Comparison of ENCODE assay signal across 8 mouse cellular contexts in the genomic region with DNA sequence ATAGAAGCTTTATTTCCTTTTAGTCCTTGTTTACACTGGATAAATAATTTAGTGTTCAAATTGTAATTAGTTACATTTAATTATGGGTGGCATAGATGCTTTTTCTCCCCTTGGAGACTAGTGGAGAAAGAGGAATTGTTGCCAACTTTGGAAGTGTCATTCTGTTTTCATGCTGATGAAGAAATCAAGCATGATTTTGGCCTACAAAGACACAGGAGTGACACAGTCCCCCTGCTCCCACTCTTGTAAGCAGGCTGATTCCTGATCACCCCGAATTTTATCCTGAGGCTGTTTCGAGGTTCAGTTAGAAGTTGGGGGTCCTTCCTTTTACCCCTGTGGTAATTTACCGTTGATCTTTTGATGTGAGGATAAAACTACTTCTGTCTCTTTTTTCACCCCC. TPM values are rescaled to one million over a fixed set of nuclear protein-coding genes. Genes with fewer than 3 reads are reported as not detected.
DNase-seq lines count a peak whose midpoint lies in the region; ATAC-seq and TF ChIP-seq lines count a peak whose summit lies in the region.

No protein-coding gene starts in this region.

- no peak for DNase-seq in kidney, postnatal 0 days (ENCODE audit: low spot score)
- DNase-seq in kidney, adult 18-20 months, result no peak
- DNase-seq in right cerebral cortex, postnatal 36 days (ENCODE audit: low spot score in 2 of 2), result no peak
- no peak for DNase-seq in thymus, postnatal 4 days

- H3K27me3 ChIP-seq in kidney, postnatal 0 days (ENCODE audit: insufficient read depth, low read length), result no peaks in the 10 kb centered on the region
- H3K27me3 ChIP-seq in embryonic facial prominence, embryonic 13.5 days, result no peaks in the 10 kb centered on the region
- H3K27me3 ChIP-seq in intestine, embryonic 16.5 days (replicated peaks; ENCODE audit: control insufficient read depth, insufficient read depth, low read length), result no peaks in the 10 kb centered on the region
- H3K27me3 ChIP-seq in neural tube, embryonic 12.5 days (replicated peaks), result no peaks in the 10 kb centered on the region

- 55% methylated on average over 3 of the region's 3 CpGs for WGBS in kidney, postnatal 0 days
- WGBS in embryonic facial prominence, embryonic 13.5 days, result 22% methylated on average over 3 of the region's 3 CpGs
- WGBS in intestine, embryonic 16.5 days, result 57% methylated on average over 3 of the region's 3 CpGs
- 23% methylated on average over 3 of the region's 3 CpGs for WGBS in neural tube, embryonic 12.5 days

- no peak overlapping the region for H3K27ac ChIP-seq in kidney, postnatal 0 days
- H3K27ac ChIP-seq in embryonic facial prominence, embryonic 13.5 days, result no peak overlapping the region
- no peak overlapping the region for H3K27ac ChIP-seq in intestine, embryonic 16.5 days (ENCODE audit: low read length)
- no peak overlapping the region for H3K27ac ChIP-seq in neural tube, embryonic 12.5 days

- H3K4me3 ChIP-seq in kidney, postnatal 0 days (replicated peaks; ENCODE audit: low read depth, low read length), result peak overlapping the region; percentile 82
- peak overlapping the region; percentile 77 for H3K4me3 ChIP-seq in embryonic facial prominence, embryonic 13.5 days
- H3K4me3 ChIP-seq in intestine, embryonic 16.5 days (ENCODE audit: low read length), result peak overlapping the region; percentile 79
- peak overlapping the region; percentile 81 for H3K4me3 ChIP-seq in neural tube, embryonic 12.5 days

- no peak for ATAC-seq in kidney, postnatal 0 days (replicated peaks; ENCODE audit: low FRiP score, low read depth)
- no peak for ATAC-seq in embryonic facial prominence, embryonic 13.5 days (ENCODE audit: insufficient number of reproducible peaks, insufficient read depth, low FRiP score, low TSS enrichment, low read depth)
- no peak for ATAC-seq in intestine, embryonic 16.5 days
- no peak for ATAC-seq in neural tube, embryonic 12.5 days (ENCODE audit: low FRiP score, low read depth)
- no peak for ATAC-seq in erythroid progenitor cell, adult 5-6 weeks (replicated peaks; ENCODE audit: low FRiP score, poor library complexity, severe bottlenecking)

- no peak overlapping the region for H3K9ac ChIP-seq in kidney, postnatal 0 days (ENCODE audit: low read depth, low read length)
- peak overlapping the region; percentile 33; the same call in 1 of the 2 replicates for H3K9ac ChIP-seq in embryonic facial prominence, embryonic 13.5 days
- no peak overlapping the region for H3K9ac ChIP-seq in intestine, embryonic 16.5 days (ENCODE audit: low read depth, low read length)
- no peak overlapping the region for H3K9ac ChIP-seq in neural tube, embryonic 12.5 days

- TF ChIP-seq CTCF in kidney, postnatal 0 days (IDR thresholded peaks at IDR 0.05; ENCODE audit: low read depth), result no peak

- H3K4me2 ChIP-seq in kidney, postnatal 0 days (ENCODE audit: low read length), result peak overlapping the region; percentile 84
- peak overlapping the region; percentile 73 for H3K4me2 ChIP-seq in embryonic facial prominence, embryonic 13.5 days
- peak overlapping the region; percentile 85 for H3K4me2 ChIP-seq in intestine, embryonic 16.5 days (ENCODE audit: low read depth, low read length)
- H3K4me2 ChIP-seq in neural tube, embryonic 12.5 days (replicated peaks), result peak overlapping the region; percentile 68

- no peaks in the 10 kb centered on the region for H3K9me3 ChIP-seq in kidney, postnatal 0 days (replicated peaks; ENCODE audit: low read length)
- no peaks in the 10 kb centered on the region for H3K9me3 ChIP-seq in embryonic facial prominence, embryonic 13.5 days
- no peaks in the 10 kb centered on the region for H3K9me3 ChIP-seq in intestine, embryonic 16.5 days (ENCODE audit: control insufficient read depth, low read length)
- H3K9me3 ChIP-seq in neural tube, embryonic 12.5 days, result no peaks in the 10 kb centered on the region

- H3K4me1 ChIP-seq in kidney, postnatal 0 days (replicated peaks; ENCODE audit: insufficient read depth, low read length), result 0 out of 2 replicates have a peak, but pooled peaks cover 4% of the 10 kb centered on the region
- H3K4me1 ChIP-seq in embryonic facial prominence, embryonic 13.5 days, result peaks cover 52% of the 10 kb centered on the region
- H3K4me1 ChIP-seq in intestine, embryonic 16.5 days (ENCODE audit: control insufficient read depth, insufficient read depth, low read length), result peaks cover 12% of the 10 kb centered on the region; the same call in 1 of the 2 replicates
- H3K4me1 ChIP-seq in neural tube, embryonic 12.5 days, result peaks cover 42% of the 10 kb centered on the region

- H3K36me3 ChIP-seq in kidney, postnatal 0 days (ENCODE audit: insufficient read depth, low read length), result no peaks in the 10 kb centered on the region
- no peaks in the 10 kb centered on the region for H3K36me3 ChIP-seq in embryonic facial prominence, embryonic 13.5 days
- H3K36me3 ChIP-seq in intestine, embryonic 16.5 days (ENCODE audit: control insufficient read depth, insufficient read depth, low read length), result no peaks in the 10 kb centered on the region
- no peaks in the 10 kb centered on the region for H3K36me3 ChIP-seq in neural tube, embryonic 12.5 days

RNA-seq across cellular contexts. Expression of a gene that starts 1.7 kb away (rescaled TPM):
- polyA plus RNA-seq in kidney, postnatal 0 days (2015; fragmentation: Nextera tagmentation; extraction: Ambion mirVana), result 7.0 and 7.8 TPM in 2 replicates
- polyA plus RNA-seq in embryonic facial prominence, embryonic 13.5 days (2015; fragmentation: Nextera tagmentation; extraction: Ambion mirVana), result 16.6 and 19.4 TPM in 2 replicates
- 6.4 and 6.6 TPM in 2 replicates for polyA plus RNA-seq in intestine, embryonic 16.5 days (2015; fragmentation: Nextera tagmentation; extraction: Ambion mirVana)
- polyA plus RNA-seq in neural tube, embryonic 12.5 days (2016; fragmentation: Nextera tagmentation; extraction: Ambion mirVana), result 14.8 and 15.6 TPM in 2 replicates
- 129 and 136 TPM in 2 replicates for total RNA-seq in erythroid progenitor cell, adult 5-6 weeks (2015; ENCODE audit: low replicate concordance)
- 166 and 173 TPM in 2 replicates for total RNA-seq in erythroid progenitor cell, adult 5-6 weeks (2017; ENCODE audit: low replicate concordance)
